Mouse (Mus musculus) liver, postnatal 0 days (tissue): ENCODE results near the gene Olfr1280.

ENCODE experiments used
- CTCF ChIP-seq: sonication (generic); IDR thresholded peaks from 2 replicates; pipeline ENCODE4 v1.5.1; 2016; ENCODE audit warnings: antibody characterized with exemption, low read depth
- EP300 ChIP-seq: IDR thresholded peaks from 2 replicates; pipeline ENCODE4 v1.6.1; 2016; ENCODE audit warnings: antibody characterized with exemption, low read depth, mild to moderate bottlenecking

DNA sequence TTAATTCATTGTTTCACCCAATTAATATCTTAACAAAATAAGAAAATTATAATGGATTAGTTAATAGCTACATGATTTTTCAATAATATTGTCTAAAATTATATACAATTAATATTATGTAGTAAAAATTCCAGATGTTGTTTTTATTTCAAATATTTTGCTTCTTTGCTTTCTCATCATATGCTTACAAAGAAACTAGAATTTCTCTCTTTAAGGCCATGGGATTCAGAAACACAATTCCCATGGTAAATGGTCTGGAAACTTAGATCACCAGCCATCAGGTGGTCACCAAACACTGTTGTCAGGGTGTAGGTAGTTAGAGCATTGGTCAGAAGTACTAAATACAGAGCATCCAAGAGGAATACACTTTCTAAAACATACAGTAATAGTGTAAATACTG is 24.0 kb upstream of the Olfr1280 start, which contains the start of gene Olfr1278:
- no peak for TF ChIP-seq CTCF
- no peak for TF ChIP-seq EP300
